ENCODE assay signal across 16 mouse cellular contexts in genomic region chr10:117272023-117272422, GRCm38 (mm10). TPM values are rescaled to one million over a fixed set of nuclear protein-coding genes. Genes with fewer than 3 reads are reported as not detected.
DNase-seq lines count a peak whose midpoint lies in the region; ATAC-seq and TF ChIP-seq lines count a peak whose summit lies in the region.
"Had no signal": no experiment of that assay in that cellular context is flagged by ENCODE, and none has a peak within 500 bp of the region (broad histone marks: within the 10 kb centered on the region; RNA-seq: fewer than 3 reads in every experiment).

No protein-coding gene starts in this region.

- no peak overlapping the region for H3K4me3 ChIP-seq in heart, postnatal 0 days (ENCODE audit: low read depth, low read length)
- H3K4me3 ChIP-seq in lung, postnatal 0 days (ENCODE audit: low read depth, low read length), result no peak overlapping the region
- no peak overlapping the region for H3K4me3 ChIP-seq in liver, postnatal 0 days (ENCODE audit: low read depth, low read length)
- H3K4me3 ChIP-seq: erythroblast, embryonic 14.5 days; liver, embryonic 13.5 days had no signal

- no peak overlapping the region for H3K27ac ChIP-seq in heart, postnatal 0 days (ENCODE audit: low read depth)
- no peak overlapping the region for H3K27ac ChIP-seq in lung, postnatal 0 days (ENCODE audit: low read length)
- H3K27ac ChIP-seq in liver, postnatal 0 days (ENCODE audit: low read depth), result no peak overlapping the region
- H3K27ac ChIP-seq: liver, embryonic 13.5 days; macrophage had no signal

- DNase-seq in CD4-positive, CD25-positive, alpha-beta regulatory T cell, adult 2 months (ENCODE audit: low read depth, low spot score), result peak; percentile 26
- DNase-seq in heart, postnatal 0 days (ENCODE audit: low spot score), result no peak
- DNase-seq in heart, postnatal 4 days, result no peak
- peak; percentile 37 for DNase-seq in lung, postnatal 0 days (ENCODE audit: low spot score)
- DNase-seq in lung, postnatal 4 days, result no peak
- no peak for DNase-seq in liver, postnatal 0 days
- DNase-seq in urinary bladder, adult 2 months (ENCODE audit: low spot score), result no peak
- DNase-seq: adrenal gland, postnatal 14 days; cerebellum, adult 11 months; liver, embryonic 13.5 days had no signal

- peak; percentile 31 for TF ChIP-seq CTCF in heart, postnatal 0 days (IDR thresholded peaks at IDR 0.05; ENCODE audit: low read depth)
- TF ChIP-seq CTCF in lung, postnatal 0 days (IDR thresholded peaks at IDR 0.05), result peak; percentile 53
- TF ChIP-seq CTCF in liver, postnatal 0 days (IDR thresholded peaks at IDR 0.05; ENCODE audit: low read depth), result peak; percentile 51

- no peak overlapping the region for H3K4me2 ChIP-seq in heart, postnatal 0 days (ENCODE audit: low read depth, low read length)
- H3K4me2 ChIP-seq in lung, postnatal 0 days (replicated peaks; ENCODE audit: low read depth, low read length), result no peak overlapping the region
- no peak overlapping the region for H3K4me2 ChIP-seq in liver, postnatal 0 days (ENCODE audit: low read depth, low read length)
- H3K4me2 ChIP-seq: liver, embryonic 13.5 days had no signal

- no peaks in the 10 kb centered on the region for H3K4me1 ChIP-seq in heart, postnatal 0 days (ENCODE audit: control insufficient read depth, insufficient read depth)
- H3K4me1 ChIP-seq in lung, postnatal 0 days (ENCODE audit: insufficient read depth, low read depth, low read length), result no peaks in the 10 kb centered on the region
- no peaks in the 10 kb centered on the region for H3K4me1 ChIP-seq in liver, postnatal 0 days (ENCODE audit: insufficient read depth)
- H3K4me1 ChIP-seq: liver, embryonic 13.5 days had no signal

- ATAC-seq in CD4-positive, CD25-positive, alpha-beta regulatory T cell, adult 4 months, result no peak
- ATAC-seq in heart, postnatal 0 days (ENCODE audit: insufficient read depth, low read depth), result no peak
- no peak for ATAC-seq in lung, postnatal 0 days
- ATAC-seq in liver, postnatal 0 days, result no peak

- TF ChIP-seq EP300 in heart, postnatal 0 days (IDR thresholded peaks at IDR 0.05; ENCODE audit: low read depth), result no peak
- no peak for TF ChIP-seq EP300 in lung, postnatal 0 days (IDR thresholded peaks at IDR 0.05)
- no peak for TF ChIP-seq EP300 in liver, postnatal 0 days (IDR thresholded peaks at IDR 0.05; ENCODE audit: low read depth)

- no peak overlapping the region for H3K9ac ChIP-seq in heart, postnatal 0 days (replicated peaks; ENCODE audit: low read depth, low read length)
- no peak overlapping the region for H3K9ac ChIP-seq in lung, postnatal 0 days (replicated peaks; ENCODE audit: low read depth)
- H3K9ac ChIP-seq in liver, postnatal 0 days (replicated peaks), result no peak overlapping the region
- H3K9ac ChIP-seq: liver, embryonic 13.5 days had no signal

- no peaks in the 10 kb centered on the region for H3K9me3 ChIP-seq in heart, postnatal 0 days (replicated peaks; ENCODE audit: control insufficient read depth, low read length)
- no peaks in the 10 kb centered on the region for H3K9me3 ChIP-seq in lung, postnatal 0 days (ENCODE audit: low read length)
- H3K9me3 ChIP-seq in liver, postnatal 0 days (ENCODE audit: low read length), result no peaks in the 10 kb centered on the region
- H3K9me3 ChIP-seq: liver, embryonic 13.5 days had no signal

- no peaks in the 10 kb centered on the region for H3K27me3 ChIP-seq in heart, postnatal 0 days (ENCODE audit: control insufficient read depth, insufficient read depth, low read length)
- no peaks in the 10 kb centered on the region for H3K27me3 ChIP-seq in lung, postnatal 0 days (replicated peaks; ENCODE audit: insufficient read depth, low read length)
- no peaks in the 10 kb centered on the region for H3K27me3 ChIP-seq in liver, postnatal 0 days (ENCODE audit: insufficient read depth, low read length)
- H3K27me3 ChIP-seq: liver, embryonic 13.5 days had no signal

- no peaks in the 10 kb centered on the region for H3K36me3 ChIP-seq in heart, postnatal 0 days (replicated peaks; ENCODE audit: control insufficient read depth, insufficient read depth, low read length)
- no peaks in the 10 kb centered on the region for H3K36me3 ChIP-seq in lung, postnatal 0 days (ENCODE audit: insufficient read depth, low read length)
- H3K36me3 ChIP-seq in liver, postnatal 0 days (replicated peaks; ENCODE audit: insufficient read depth, low read length), result no peaks in the 10 kb centered on the region
- H3K36me3 ChIP-seq: liver, embryonic 13.5 days had no signal

RNA-seq across cellular contexts. Expression of gene Lyz2, which starts 10.1 kb away (rescaled TPM):
- 1 to 10 TPM in 1 of 2 experiments, under 1 TPM in 1; 0.32 to 9.2 TPM for polyA plus RNA-seq in CD4-positive, CD25-positive, alpha-beta regulatory T cell, adult 4 months (2017; shearing (Covaris generic))
- total RNA-seq in heart, postnatal 0 days (2014; rRNA removed; ENCODE audit: low replicate concordance), result 37.1 and 40.6 TPM in 2 replicates
- 54.7 and 61.6 TPM in 2 replicates for polyA plus RNA-seq in heart, postnatal 0 days (2015; fragmentation: Nextera tagmentation; extraction: Ambion mirVana)
- 10 to 100 TPM; 23.5 to 24.2 TPM for total RNA-seq in heart, postnatal 4 days (2021)
- polyA plus RNA-seq in lung, postnatal 0 days (2015; fragmentation: Nextera tagmentation; extraction: Ambion mirVana), result 2,893 and 3,526 TPM in 2 replicates
- polyA plus RNA-seq in liver, postnatal 0 days (2015; fragmentation: Nextera tagmentation; extraction: Ambion mirVana), result 542 and 556 TPM in 2 replicates
- polyA plus RNA-seq in urinary bladder, adult 2 months (2012; rRNA removed), result 437 and 439 TPM in 2 replicates

RNA-seq across cellular contexts. Expression of gene Lyz1, which starts 20.6 kb away (rescaled TPM):
- polyA plus RNA-seq in CD4-positive, CD25-positive, alpha-beta regulatory T cell, adult 4 months (2017; shearing (Covaris generic)), result not detected
- 0.15 and 0.73 TPM in 2 replicates for total RNA-seq in heart, postnatal 0 days (2014; rRNA removed; ENCODE audit: low replicate concordance)
- polyA plus RNA-seq in heart, postnatal 0 days (2015; fragmentation: Nextera tagmentation; extraction: Ambion mirVana), result 0.49 and 1.4 TPM in 2 replicates
- total RNA-seq in heart, postnatal 4 days (2021), result 1 to 10 TPM; 1.8 to 2.2 TPM
- polyA plus RNA-seq in lung, postnatal 0 days (2015; fragmentation: Nextera tagmentation; extraction: Ambion mirVana), result 2,166 and 3,269 TPM in 2 replicates
- polyA plus RNA-seq in liver, postnatal 0 days (2015; fragmentation: Nextera tagmentation; extraction: Ambion mirVana), result 0.42 and 0.85 TPM in 2 replicates
- polyA plus RNA-seq in urinary bladder, adult 2 months (2012; rRNA removed), result 9.3 and 12.6 TPM in 2 replicates
- polyA plus RNA-seq: erythroblast, embryonic 14.5 days; liver, embryonic 13.5 days had no signal

RNA-seq across cellular contexts. Expression of gene 9530003J23Rik, which starts 33.5 kb away (rescaled TPM):
- polyA plus RNA-seq in CD4-positive, CD25-positive, alpha-beta regulatory T cell, adult 4 months (2017; shearing (Covaris generic)), result not detected
- total RNA-seq in heart, postnatal 0 days (2014; rRNA removed; ENCODE audit: low replicate concordance), result not detected in 2 replicates
- not detected in 2 replicates for polyA plus RNA-seq in heart, postnatal 0 days (2015; fragmentation: Nextera tagmentation; extraction: Ambion mirVana)
- not detected for total RNA-seq in heart, postnatal 4 days (2021)
- 3.3 and 4.1 TPM in 2 replicates for polyA plus RNA-seq in lung, postnatal 0 days (2015; fragmentation: Nextera tagmentation; extraction: Ambion mirVana)
- polyA plus RNA-seq in liver, postnatal 0 days (2015; fragmentation: Nextera tagmentation; extraction: Ambion mirVana), result not detected in 2 replicates
- not detected in 2 replicates for polyA plus RNA-seq in urinary bladder, adult 2 months (2012; rRNA removed)
- total RNA-seq: adrenal gland, postnatal 14 days; gastrocnemius, adult 18-20 months; left cerebral cortex, adult 8-10 months had no signal
- polyA plus RNA-seq: erythroblast, embryonic 14.5 days; heart, embryonic 14.5 days; liver, embryonic 13.5 days; macrophage had no signal

RNA-seq across cellular contexts. Expression of gene Yeats4, which starts 47.7 kb away (rescaled TPM):
- polyA plus RNA-seq in CD4-positive, CD25-positive, alpha-beta regulatory T cell, adult 4 months (2017; shearing (Covaris generic)), result 10 to 100 TPM; 19.1 to 24.6 TPM
- total RNA-seq in heart, postnatal 0 days (2014; rRNA removed; ENCODE audit: low replicate concordance), result 34.4 and 50.7 TPM in 2 replicates
- 31.1 and 33.6 TPM in 2 replicates for polyA plus RNA-seq in heart, postnatal 0 days (2015; fragmentation: Nextera tagmentation; extraction: Ambion mirVana)
- total RNA-seq in heart, postnatal 4 days (2021), result 10 to 100 TPM; 38.9 to 41.0 TPM
- 49.7 and 52.8 TPM in 2 replicates for polyA plus RNA-seq in lung, postnatal 0 days (2015; fragmentation: Nextera tagmentation; extraction: Ambion mirVana)
- polyA plus RNA-seq in liver, postnatal 0 days (2015; fragmentation: Nextera tagmentation; extraction: Ambion mirVana), result 31.2 and 32.2 TPM in 2 replicates
- 33.5 and 37.8 TPM in 2 replicates for polyA plus RNA-seq in urinary bladder, adult 2 months (2012; rRNA removed)

Comparison
In these comparisons a context has a peak if more than half of its experiments do, and no peak if none do; other contexts are left out.
1. DNase-seq: peak in CD4-positive, CD25-positive, alpha-beta regulatory T cell, adult 2 months (single experiment) and lung, postnatal 0 days (single experiment); none in heart, postnatal 0 days (single experiment), heart, postnatal 4 days (single experiment), lung, postnatal 4 days (0 of 2), liver, postnatal 0 days (single experiment) and urinary bladder, adult 2 months (single experiment).
2. RNA of gene Lyz1, which starts 20.6 kb away (polyA plus RNA-seq): 2,166 to 3,269 TPM in lung, postnatal 0 days; 9.3 to 12.6 TPM in urinary bladder, adult 2 months, 0.49 to 1.4 TPM in heart, postnatal 0 days, 0.42 to 0.85 TPM in liver, postnatal 0 days and not detected in CD4-positive, CD25-positive, alpha-beta regulatory T cell, adult 4 months; every median in the first group is over 100 times any median in the second.
3. Peak in every context shown above with its lines, with median percentiles within 50 percentile points of each other: CTCF ChIP-seq.